In genomic region chr1:69242289-69242909, GRCm38 (mm10) we compare ENCODE assay signal across 8 mouse cellular contexts.
DNase-seq lines count a peak whose midpoint lies in the region; ATAC-seq and TF ChIP-seq lines count a peak whose summit lies in the region.
"Had no signal": no experiment of that assay in that cellular context is flagged by ENCODE, and none has a peak within 500 bp of the region (broad histone marks: within the 10 kb centered on the region; RNA-seq: fewer than 3 reads in every experiment).

No protein-coding gene starts in this region.

- no peak for DNase-seq in lung, embryonic 14.5 days
- DNase-seq in lung, postnatal 25 days (ENCODE audit: low spot score) = no peak
- no peak for DNase-seq in layer of hippocampus, adult 9-10 months (ENCODE audit: low spot score)
- DNase-seq in left cerebral cortex, adult 9 months (ENCODE audit: low spot score in 2 of 2) = no peak

- H3K36me3 ChIP-seq in lung, embryonic 14.5 days (ENCODE audit: insufficient read depth) = no peaks in the 10 kb centered on the region
- H3K36me3 ChIP-seq in forebrain, embryonic 16.5 days (ENCODE audit: control insufficient read depth, insufficient read depth) = no peaks in the 10 kb centered on the region
- no peaks in the 10 kb centered on the region for H3K36me3 ChIP-seq in liver, embryonic 12.5 days
- H3K36me3 ChIP-seq in stomach, embryonic 15.5 days = no peaks in the 10 kb centered on the region

- H3K9me3 ChIP-seq in lung, embryonic 14.5 days (ENCODE audit: low read depth, low read length) = no peaks in the 10 kb centered on the region
- H3K9me3 ChIP-seq in forebrain, embryonic 16.5 days (ENCODE audit: control insufficient read depth, low read length) = no peaks in the 10 kb centered on the region
- H3K9me3 ChIP-seq in liver, embryonic 12.5 days (replicated peaks) = no peaks in the 10 kb centered on the region
- no peaks in the 10 kb centered on the region for H3K9me3 ChIP-seq in stomach, embryonic 15.5 days

- H3K27ac ChIP-seq in lung, embryonic 14.5 days (ENCODE audit: low read depth) = no peak overlapping the region
- no peak overlapping the region for H3K27ac ChIP-seq in forebrain, embryonic 16.5 days (ENCODE audit: low read length)
- no peak overlapping the region for H3K27ac ChIP-seq in liver, embryonic 12.5 days
- no peak overlapping the region for H3K27ac ChIP-seq in stomach, embryonic 15.5 days

- ATAC-seq in lung, embryonic 14.5 days (ENCODE audit: insufficient read depth) = peak; percentile 33; the same call in 1 of the 2 replicates
- ATAC-seq in forebrain, embryonic 16.5 days = no peak; the same call in 1 of the 2 replicates
- ATAC-seq in liver, embryonic 12.5 days = no peak
- no peak for ATAC-seq in stomach, embryonic 15.5 days (ENCODE audit: insufficient read depth, low FRiP score, low read depth)

- peak overlapping the region; percentile 60 for H3K4me2 ChIP-seq in lung, embryonic 14.5 days
- H3K4me2 ChIP-seq in forebrain, embryonic 16.5 days (ENCODE audit: low read length) = peak overlapping the region; percentile 73
- 0 out of 2 replicates have a peak overlapping the region, but pooled peaks have one; percentile 45 for H3K4me2 ChIP-seq in liver, embryonic 12.5 days
- H3K4me2 ChIP-seq in stomach, embryonic 15.5 days = peak overlapping the region; percentile 52

- TF ChIP-seq CTCF in lung, embryonic 14.5 days (IDR thresholded peaks at IDR 0.05; ENCODE audit: low read depth) = no peak

- no peaks in the 10 kb centered on the region for H3K4me1 ChIP-seq in lung, embryonic 14.5 days (ENCODE audit: insufficient read depth)
- no peaks in the 10 kb centered on the region for H3K4me1 ChIP-seq in forebrain, embryonic 16.5 days (replicated peaks; ENCODE audit: control insufficient read depth, insufficient read depth, low read length)
- peaks cover 4% of the 10 kb centered on the region; the same call in 1 of the 2 replicates for H3K4me1 ChIP-seq in liver, embryonic 12.5 days
- H3K4me1 ChIP-seq in stomach, embryonic 15.5 days = no peaks in the 10 kb centered on the region

- no peaks in the 10 kb centered on the region for H3K27me3 ChIP-seq in lung, embryonic 14.5 days (ENCODE audit: insufficient read depth, low read length)
- H3K27me3 ChIP-seq in forebrain, embryonic 16.5 days (replicated peaks; ENCODE audit: control insufficient read depth, insufficient read depth, low read length) = no peaks in the 10 kb centered on the region
- no peaks in the 10 kb centered on the region for H3K27me3 ChIP-seq in liver, embryonic 12.5 days (replicated peaks)
- H3K27me3 ChIP-seq in stomach, embryonic 15.5 days (replicated peaks) = no peaks in the 10 kb centered on the region

- peak overlapping the region; percentile 42 for H3K9ac ChIP-seq in lung, embryonic 14.5 days
- peak overlapping the region; percentile 62 for H3K9ac ChIP-seq in forebrain, embryonic 16.5 days (replicated peaks; ENCODE audit: low read depth, low read length)
- H3K9ac ChIP-seq in liver, embryonic 12.5 days = no peak overlapping the region
- H3K9ac ChIP-seq in stomach, embryonic 15.5 days = no peak overlapping the region

- peak overlapping the region; percentile 30 for H3K4me3 ChIP-seq in lung, embryonic 14.5 days (ENCODE audit: low read depth, low read length)
- H3K4me3 ChIP-seq in forebrain, embryonic 16.5 days (replicated peaks; ENCODE audit: low read length) = peak overlapping the region; percentile 44
- H3K4me3 ChIP-seq in liver, embryonic 12.5 days = no peak overlapping the region
- peak overlapping the region; percentile 33; the same call in 1 of the 2 replicates for H3K4me3 ChIP-seq in stomach, embryonic 15.5 days (replicated peaks)
- H3K4me3 ChIP-seq: erythroblast, embryonic 14.5 days had no signal

- 74% methylated on average over 3 of the region's 3 CpGs for WGBS in lung, embryonic 14.5 days
- 94% methylated on average over 3 of the region's 3 CpGs for WGBS in forebrain, embryonic 16.5 days
- WGBS in liver, embryonic 12.5 days (ENCODE audit: insufficient replicate concordance) = 74% methylated on average over 3 of the region's 3 CpGs
- 74% methylated on average over 3 of the region's 3 CpGs for WGBS in stomach, embryonic 15.5 days

Comparison
In these comparisons a context has a peak if more than half of its experiments do, and no peak if none do; other contexts are left out.
1. H3K9ac ChIP-seq: peak in lung, embryonic 14.5 days (single experiment) and forebrain, embryonic 16.5 days (single experiment); none in liver, embryonic 12.5 days (single experiment) and stomach, embryonic 15.5 days (single experiment).
2. Peak in every context shown above with its lines, with median percentiles within 50 percentile points of each other: H3K4me2 ChIP-seq.